Mouse (Mus musculus) C2C12 (cell line): ENCODE results near the gene Cerk.

ENCODE experiments used
- CTCF ChIP-seq: IDR thresholded peaks from one replicate; pipeline ENCODE4 v1.5.1; 2011; ENCODE audit not compliant: control insufficient read depth, insufficient read depth, insufficient read length
- FOSL1 ChIP-seq: IDR thresholded peaks from one replicate; pipeline ENCODE4 v1.8.0; 2011; ENCODE audit warnings: mild to moderate bottlenecking, low read length; ENCODE audit not compliant: poor library complexity, insufficient read depth, severe bottlenecking
- MAX ChIP-seq: IDR thresholded peaks from one replicate; pipeline ENCODE4 v1.6.1; 2011; ENCODE audit warnings: mild to moderate bottlenecking, control low read depth

GRCm38 (mm10) chr15:86150593-86150992 lies 35.3 kb downstream of the Cerk start:
- no peak for TF ChIP-seq CTCF
- TF ChIP-seq MAX = no peak
- TF ChIP-seq FOSL1 = no peak
